21 mouse cellular contexts compared by ENCODE assay signal in the genomic region with DNA sequence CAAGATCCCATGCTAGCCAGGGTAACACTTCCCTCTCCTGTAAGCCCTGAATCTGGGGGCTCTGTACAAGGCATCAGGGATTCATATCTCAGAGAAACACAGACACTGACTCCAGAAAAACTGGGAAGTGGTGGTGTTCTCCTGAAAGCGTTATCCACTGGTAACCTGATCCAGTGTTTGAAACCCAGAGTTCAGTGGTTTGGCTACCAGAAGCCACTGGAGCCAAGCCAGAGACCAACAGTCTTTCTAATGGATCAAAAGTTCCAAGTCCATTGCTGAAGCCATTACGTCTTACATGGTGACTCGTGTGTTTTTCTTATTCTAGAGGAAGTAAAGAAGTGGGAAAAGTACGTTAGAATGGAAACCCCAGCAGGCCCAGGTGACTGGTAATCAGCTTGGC.
DNase-seq lines count a peak whose midpoint lies in the region; ATAC-seq and TF ChIP-seq lines count a peak whose summit lies in the region.
"Had no signal": no experiment of that assay in that cellular context is flagged by ENCODE, and none has a peak within 500 bp of the region (broad histone marks: within the 10 kb centered on the region; RNA-seq: fewer than 3 reads in every experiment).

No protein-coding gene starts in this region.

- DNase-seq in heart, adult 11 months: peak; percentile 21
- no peak for DNase-seq in heart, postnatal 25 days (ENCODE audit: low spot score)
- DNase-seq in kidney, postnatal 36 days: peak; percentile 38 to 70
- no peak for DNase-seq in kidney, postnatal 10 days
- peak; percentile 60 for DNase-seq in MEL (ENCODE audit: low read depth, low spot score)
- DNase-seq: adrenal gland, postnatal 25 days; cerebellum, adult 11-12 months; cerebellum, postnatal 14 days; kidney, postnatal 4 days; layer of hippocampus, adult 9-11 months; midbrain, embryonic 14.5 days; right cerebral cortex, postnatal 14 days; thymus, postnatal 4 days had no signal

- peaks cover 3 to 11% of the 10 kb centered on the region in 2 experiments for H3K4me1 ChIP-seq in MEL (ENCODE audit: control insufficient read depth in 1 of 2, insufficient read depth in 2 of 2, low read length in 2 of 2)
- peaks cover 3% of the 10 kb centered on the region; the same call in 1 of the 2 replicates for H3K4me1 ChIP-seq in small intestine, adult 2 months (ENCODE audit: control insufficient read depth, insufficient read depth, insufficient read length, low read length)

- intact Hi-C loops in heart, postnatal 25 days (cut with DNase I): no loop called here

- no peak for TF ChIP-seq CTCF in MEL (IDR thresholded peaks at IDR 0.05 in 2 of 3, conservative IDR thresholded peaks at IDR 0.05 in 1 of 3; ENCODE audit: control insufficient read depth in 1 of 3, insufficient read depth in 1 of 3, low read depth in 2 of 3, low read length in 3 of 3, poor library complexity in 1 of 3, severe bottlenecking in 1 of 3)
- TF ChIP-seq CTCF in small intestine, adult 2 months (IDR thresholded peaks at IDR 0.05; ENCODE audit: extremely low read depth, insufficient read length, insufficient replicate concordance, low read depth, low read length): no peak

- H3K79me2 ChIP-seq in MEL (ENCODE audit: control insufficient read depth, insufficient read depth, low read length, poor library complexity): no peaks in the 10 kb centered on the region

- WGBS in small intestine, adult 2 months: 18% methylated on average over 4 of the region's 4 CpGs

- peak; percentile 9 to 62; a peak in 2 of 4 replicates for TF ChIP-seq EP300 in MEL (IDR thresholded peaks at IDR 0.05; ENCODE audit: low read depth in 1 of 2, low read length in 2 of 2)

- no peak overlapping the region for H3K27ac ChIP-seq in MEL (ENCODE audit: control insufficient read depth, low read depth, low read length)
- H3K27ac ChIP-seq in small intestine, adult 2 months (ENCODE audit: insufficient read depth, low read depth, low read length): 0 out of 2 replicates have a peak overlapping the region, but pooled peaks have one; percentile 2
- H3K27ac ChIP-seq: embryonic facial prominence, embryonic 13.5 days; heart, embryonic 15.5 days; hindbrain, postnatal 0 days; liver, embryonic 14.5 days; neural tube, embryonic 15.5 days had no signal

- TF ChIP-seq RAD21 in MEL (IDR thresholded peaks at IDR 0.05; ENCODE audit: low read depth, low read length): no peak

- ATAC-seq in frontal cortex, adult (ENCODE audit: low TSS enrichment): no peak
- ATAC-seq: forebrain, embryonic 16.5 days; hindbrain, postnatal 0 days had no signal

- H3K36me3 ChIP-seq in MEL (ENCODE audit: control insufficient read depth in 1 of 2, insufficient read depth in 2 of 2, low read length in 2 of 2): peaks cover 0 to 17% of the 10 kb centered on the region in 2 experiments; a peak in 2 of 4 replicates
- no peaks in the 10 kb centered on the region for H3K36me3 ChIP-seq in small intestine, adult 2 months (ENCODE audit: control insufficient read depth, insufficient read depth, low read length)
- H3K36me3 ChIP-seq: embryonic facial prominence, embryonic 13.5 days; heart, embryonic 15.5 days; neural tube, embryonic 15.5 days had no signal

- H3K4me3 ChIP-seq in MEL (ENCODE audit: control insufficient read depth in 1 of 2, insufficient read depth in 1 of 2, low read depth in 2 of 2, low read length in 2 of 2): no peak overlapping the region
- no peak overlapping the region for H3K4me3 ChIP-seq in small intestine, adult 2 months (ENCODE audit: low read depth, low read length)
- H3K4me3 ChIP-seq: embryonic facial prominence, embryonic 13.5 days; heart, embryonic 15.5 days; neural tube, embryonic 15.5 days had no signal

- no peaks in the 10 kb centered on the region for H3K27me3 ChIP-seq in MEL (ENCODE audit: control insufficient read depth in 1 of 2, insufficient read depth in 2 of 2, low read length in 2 of 2)
- no peaks in the 10 kb centered on the region for H3K27me3 ChIP-seq in small intestine, adult 2 months (ENCODE audit: control insufficient read depth, insufficient read depth, low read length)
- H3K27me3 ChIP-seq: embryonic facial prominence, embryonic 13.5 days; heart, embryonic 15.5 days; neural tube, embryonic 15.5 days had no signal

- no peak overlapping the region for H3K9ac ChIP-seq in MEL (ENCODE audit: control insufficient read depth, low read depth, low read length, poor library complexity, severe bottlenecking)
- H3K9ac ChIP-seq: embryonic facial prominence, embryonic 13.5 days; heart, embryonic 15.5 days; liver, embryonic 14.5 days; neural tube, embryonic 15.5 days had no signal

- H3K9me3 ChIP-seq in MEL (replicated peaks; ENCODE audit: insufficient read depth, low read length): no peaks in the 10 kb centered on the region
- H3K9me3 ChIP-seq: embryonic facial prominence, embryonic 13.5 days; heart, embryonic 15.5 days; neural tube, embryonic 15.5 days had no signal

- no peak for TF ChIP-seq POLR2A in MEL (IDR thresholded peaks at IDR 0.05; ENCODE audit: control insufficient read depth in 1 of 2, insufficient read depth in 1 of 2, low read depth in 1 of 2, low read length in 2 of 2, poor library complexity in 1 of 2)
- TF ChIP-seq POLR2A in small intestine, adult 2 months (IDR thresholded peaks at IDR 0.05; ENCODE audit: low read depth, low read length): no peak

TF ChIP-seq in MEL, 35 proteins besides CTCF, POLR2A, EP300 and RAD21:
- TF ChIP-seq TAL1 (IDR thresholded peaks at IDR 0.05; ENCODE audit: low read length) (peak; percentile 37), TCF12 (IDR thresholded peaks at IDR 0.05; ENCODE audit: low read depth, low read length) (0 out of 2 replicates have a peak, but pooled peaks have one; percentile 26), MEF2A (IDR thresholded peaks at IDR 0.05; ENCODE audit: extremely low read depth, insufficient replicate concordance, low read depth, low read length, poor library complexity, severe bottlenecking) (no peak), USF2 (IDR thresholded peaks at IDR 0.05; ENCODE audit: borderline replicate concordance in 1 of 2, insufficient read depth in 1 of 2, low read depth in 1 of 2, low read length in 2 of 2) (no peak)

Comparison
In these comparisons a context has a peak if more than half of its experiments do, and no peak if none do; other contexts are left out.
1. DNase-seq: peak in heart, adult 11 months (single experiment), kidney, postnatal 36 days (2 of 2) and MEL (single experiment); none in heart, postnatal 25 days (single experiment) and kidney, postnatal 10 days (single experiment).